ENCODE assay signal across 9 mouse cellular contexts in genomic region chr5:74641000-74641399, GRCm38 (mm10).
DNase-seq lines count a peak whose midpoint lies in the region; ATAC-seq and TF ChIP-seq lines count a peak whose summit lies in the region.
"Had no signal": no experiment of that assay in that cellular context is flagged by ENCODE, and none has a peak within 500 bp of the region (broad histone marks: within the 10 kb centered on the region; RNA-seq: fewer than 3 reads in every experiment).

No protein-coding gene starts in this region.

- peaks cover 8% of the 10 kb centered on the region; the same call in 1 of the 2 replicates for H3K27me3 ChIP-seq in heart, embryonic 12.5 days (replicated peaks)
- no peaks in the 10 kb centered on the region for H3K27me3 ChIP-seq in Patski
- no peaks in the 10 kb centered on the region for H3K27me3 ChIP-seq in embryonic facial prominence, embryonic 12.5 days
- H3K27me3 ChIP-seq in small intestine, adult 2 months (ENCODE audit: control insufficient read depth, insufficient read depth, low read length): no peaks in the 10 kb centered on the region
- H3K27me3 ChIP-seq: liver, embryonic 13.5 days had no signal

- POLR2A ChIA-PET in Patski (lab: Charles Lee): interaction anchor here (1.2 to 2.0 kb wide), 2 partner anchors 128 to 150 kb away, joined by 3 to 5 read pairs; no protein-coding TSS in a partner anchor

- no peak overlapping the region for H3K4me3 ChIP-seq in heart, embryonic 12.5 days
- H3K4me3 ChIP-seq in embryonic facial prominence, embryonic 12.5 days: no peak overlapping the region
- no peak overlapping the region for H3K4me3 ChIP-seq in small intestine, adult 2 months (ENCODE audit: low read depth, low read length)
- H3K4me3 ChIP-seq: liver, embryonic 13.5 days had no signal

- H3K27ac ChIP-seq in heart, embryonic 12.5 days (ENCODE audit: poor library complexity, severe bottlenecking): no peak overlapping the region
- H3K27ac ChIP-seq in embryonic facial prominence, embryonic 12.5 days: no peak overlapping the region
- H3K27ac ChIP-seq in small intestine, adult 2 months (ENCODE audit: insufficient read depth, low read depth, low read length): no peak overlapping the region
- H3K27ac ChIP-seq: liver, embryonic 13.5 days had no signal

- H3K9ac ChIP-seq in heart, embryonic 12.5 days: no peak overlapping the region
- no peak overlapping the region for H3K9ac ChIP-seq in embryonic facial prominence, embryonic 12.5 days
- H3K9ac ChIP-seq: liver, embryonic 13.5 days had no signal

- no peak for TF ChIP-seq POLR2A in small intestine, adult 2 months (IDR thresholded peaks at IDR 0.05; ENCODE audit: low read depth, low read length)

- 0 out of 2 replicates have a peak, but pooled peaks cover 4% of the 10 kb centered on the region for H3K4me1 ChIP-seq in heart, embryonic 12.5 days (replicated peaks)
- no peaks in the 10 kb centered on the region for H3K4me1 ChIP-seq in embryonic facial prominence, embryonic 12.5 days
- no peaks in the 10 kb centered on the region for H3K4me1 ChIP-seq in small intestine, adult 2 months (ENCODE audit: control insufficient read depth, insufficient read depth, insufficient read length, low read length)
- H3K4me1 ChIP-seq: liver, embryonic 13.5 days had no signal

- ATAC-seq in heart, embryonic 12.5 days (ENCODE audit: insufficient number of reproducible peaks, low FRiP score): no peak
- peak; percentile 88 for ATAC-seq in Patski
- ATAC-seq in embryonic facial prominence, embryonic 12.5 days (ENCODE audit: insufficient number of reproducible peaks, insufficient read depth, low FRiP score, low TSS enrichment): 0 out of 2 replicates have a peak, but pooled peaks have one; percentile 47

- peak; percentile 80 to 84 for DNase-seq in heart, adult 18-20 months
- DNase-seq in 416B (ENCODE audit: low read depth) (peak; percentile 63), Patski (ENCODE audit: low read depth, low spot score) (no peak)
- peak; percentile 25 for DNase-seq in large intestine, adult 2 months (ENCODE audit: low read depth, low spot score)
- no peak for DNase-seq in spleen, postnatal 10 days (ENCODE audit: low spot score in 2 of 2)
- DNase-seq: liver, embryonic 13.5 days had no signal

- in situ Hi-C loops in Patski (cut with MboI; ENCODE audit: low pct_unique_long_range_greater_than_20kb): loop anchor here (25.0 kb wide), 1 partner anchor 296 kb away; no protein-coding TSS in a partner anchor

- no peaks in the 10 kb centered on the region for H3K9me3 ChIP-seq in heart, embryonic 12.5 days (replicated peaks)
- H3K9me3 ChIP-seq in embryonic facial prominence, embryonic 12.5 days: no peaks in the 10 kb centered on the region
- H3K9me3 ChIP-seq: liver, embryonic 13.5 days had no signal

- peak; percentile 80 for TF ChIP-seq CTCF in Patski (IDR thresholded peaks at IDR 0.05)
- peak; percentile 42; the same call in 1 of the 2 replicates for TF ChIP-seq CTCF in small intestine, adult 2 months (IDR thresholded peaks at IDR 0.05; ENCODE audit: extremely low read depth, insufficient read length, insufficient replicate concordance, low read depth, low read length)

- WGBS in heart, embryonic 12.5 days: 27% methylated on average over 6 of the region's 6 CpGs
- 43% methylated on average over 6 of the region's 6 CpGs for WGBS in embryonic facial prominence, embryonic 12.5 days
- WGBS in large intestine, adult 2 months: 47% methylated on average over 6 of the region's 6 CpGs
- 57% methylated on average over 6 of the region's 6 CpGs for WGBS in small intestine, adult 2 months

- CTCF ChIA-PET in Patski (lab: Charles Lee): interaction anchor here (0.6 to 2.8 kb wide), 43 partner anchors 8 to 515 kb away, joined by 3 to 15 read pairs (median 5); no protein-coding TSS in a partner anchor

- H3K36me3 ChIP-seq in heart, embryonic 12.5 days: no peaks in the 10 kb centered on the region
- no peaks in the 10 kb centered on the region for H3K36me3 ChIP-seq in embryonic facial prominence, embryonic 12.5 days
- H3K36me3 ChIP-seq in small intestine, adult 2 months (ENCODE audit: control insufficient read depth, insufficient read depth, low read length): peaks cover 2% of the 10 kb centered on the region; the same call in 1 of the 2 replicates
- H3K36me3 ChIP-seq: liver, embryonic 13.5 days had no signal

- no peak overlapping the region for H3K4me2 ChIP-seq in heart, embryonic 12.5 days
- no peak overlapping the region for H3K4me2 ChIP-seq in embryonic facial prominence, embryonic 12.5 days (replicated peaks)
- H3K4me2 ChIP-seq: liver, embryonic 13.5 days had no signal

Comparison
In these comparisons a context has a peak if more than half of its experiments do, and no peak if none do; other contexts are left out.
1. DNase-seq: peak in heart, adult 18-20 months (2 of 2), 416B (single experiment) and large intestine, adult 2 months (single experiment); none in Patski (single experiment) and spleen, postnatal 10 days (0 of 2).